Mouse (Mus musculus) neural tube, embryonic 13.5 days (tissue): Measurements from ENCODE around the gene Pafah1b3. TPM values are rescaled to one million over a fixed set of nuclear protein-coding genes. Genes with fewer than 3 reads are reported as not detected.

ENCODE experiments used
- ATAC-seq: fragments of 200-750 bp; cut with Nextera tagmentation; 2 replicates; pipeline ENCODE4 v1.8.0; 2017; ENCODE audit warnings: low read depth, mild to moderate bottlenecking, moderate TSS enrichment, moderate library complexity
- H3K27ac ChIP-seq: fragments of 300-500 bp; sonication (generic); replicated peaks from 2 replicates; pipeline ENCODE4 v1.5.1; 2015; ENCODE audit warnings: moderate library complexity, mild to moderate bottlenecking, inconsistent platforms
- H3K27me3 ChIP-seq: fragments of 300-500 bp; sonication (generic); 2 replicates; pipeline ENCODE4 v1.6.1; 2015; ENCODE audit warnings: mild to moderate bottlenecking, inconsistent platforms
- H3K36me3 ChIP-seq: fragments of 300-500 bp; sonication (generic); 2 replicates; pipeline ENCODE4 v1.6.1; 2015; ENCODE audit warnings: mild to moderate bottlenecking, inconsistent platforms
- H3K4me1 ChIP-seq: fragments of 300-500 bp; sonication (generic); replicated peaks from 2 replicates; pipeline ENCODE4 v1.6.1; 2015; ENCODE audit warnings: inconsistent platforms
- H3K4me2 ChIP-seq: fragments of 300-500 bp; sonication (generic); 2 replicates; pipeline ENCODE4 v1.6.1; 2015; ENCODE audit warnings: inconsistent platforms, mild to moderate bottlenecking, moderate library complexity
- H3K4me3 ChIP-seq: fragments of 300-500 bp; sonication (generic); 2 replicates; pipeline ENCODE4 v1.5.1; 2015; ENCODE audit warnings: mild to moderate bottlenecking, inconsistent platforms
- H3K9ac ChIP-seq: fragments of 300-500 bp; sonication (generic); 2 replicates; pipeline ENCODE4 v1.6.1; 2015; ENCODE audit warnings: moderate library complexity, mild to moderate bottlenecking, inconsistent platforms
- H3K9me3 ChIP-seq: fragments of 300-500 bp; sonication (generic); 2 replicates; pipeline ENCODE4 v1.6.1; 2016; ENCODE audit warnings: inconsistent platforms
- WGBS: fragments of 180-500 bp; shearing (Covaris S2); methylation state at CpG from one replicate; pipeline ENCODE4 v1.1.7; 2015; 5-methylcytosine and 5-hydroxymethylcytosine counted together
- polyA plus RNA-seq: library from polyadenylated mRNA; unstranded; fragments of >200 nt; fragmentation: Nextera tagmentation; extraction: Ambion mirVana; gene quantifications from 2 replicates; pipeline ENCODE4 v1.2.1, GENCODE M21; 2015

The Pafah1b3 gene
- polyA plus RNA-seq, 1 experiment from 2014 or later: 535 TPM

DNA sequence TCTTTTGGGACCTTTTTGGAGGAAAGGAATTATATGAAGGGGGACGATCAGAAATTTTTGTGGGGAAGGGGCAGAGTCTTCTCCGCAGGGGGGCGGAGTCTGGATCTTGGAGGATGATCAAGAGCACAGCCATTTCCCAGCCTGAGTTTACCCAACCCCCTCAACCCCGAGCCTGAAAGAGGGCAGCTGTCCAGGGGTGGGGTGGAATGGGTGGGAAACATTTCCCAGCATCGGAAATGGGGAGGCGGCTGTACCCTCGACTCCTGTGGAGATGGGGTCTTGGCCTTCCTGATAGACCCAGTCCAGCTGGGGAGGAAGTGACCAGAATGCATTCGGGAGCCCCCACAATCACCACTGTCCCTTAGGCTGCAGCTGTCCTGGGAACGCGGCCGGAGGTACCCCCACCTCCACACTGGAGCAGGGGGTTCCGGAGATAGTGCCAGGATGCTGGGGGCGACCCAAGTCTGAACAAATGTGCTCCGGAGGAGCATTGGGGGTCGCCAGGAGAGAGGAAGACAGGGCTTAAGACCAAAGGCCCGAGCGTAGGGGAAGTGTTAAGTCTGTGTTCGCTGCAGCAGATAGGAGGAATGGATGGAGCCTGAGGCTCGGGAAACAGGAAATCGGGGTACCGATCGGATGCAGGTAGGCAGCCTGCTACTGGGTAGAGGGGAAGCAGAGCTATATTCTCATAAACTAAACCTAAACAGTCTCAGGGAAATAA is 46.6 kb downstream of the Pafah1b3 start:
- Histone ChIP-seq H3K4me2 (peak overlapping the region; percentile 99), H3K27ac (peak overlapping the region; percentile 79), H3K36me3 (no peaks in the 10 kb centered on the region), H3K9me3 (no peaks in the 10 kb centered on the region), H3K4me1 (peaks cover 53% of the 10 kb centered on the region), H3K9ac (peak overlapping the region; percentile 84), H3K4me3 (peak overlapping the region; percentile 78), H3K27me3 (no peaks in the 10 kb centered on the region)
- WGBS: 4% methylated on average over 22 of the region's 22 CpGs
- peak; percentile 4; the same call in 1 of the 2 replicates for ATAC-seq

DNA sequence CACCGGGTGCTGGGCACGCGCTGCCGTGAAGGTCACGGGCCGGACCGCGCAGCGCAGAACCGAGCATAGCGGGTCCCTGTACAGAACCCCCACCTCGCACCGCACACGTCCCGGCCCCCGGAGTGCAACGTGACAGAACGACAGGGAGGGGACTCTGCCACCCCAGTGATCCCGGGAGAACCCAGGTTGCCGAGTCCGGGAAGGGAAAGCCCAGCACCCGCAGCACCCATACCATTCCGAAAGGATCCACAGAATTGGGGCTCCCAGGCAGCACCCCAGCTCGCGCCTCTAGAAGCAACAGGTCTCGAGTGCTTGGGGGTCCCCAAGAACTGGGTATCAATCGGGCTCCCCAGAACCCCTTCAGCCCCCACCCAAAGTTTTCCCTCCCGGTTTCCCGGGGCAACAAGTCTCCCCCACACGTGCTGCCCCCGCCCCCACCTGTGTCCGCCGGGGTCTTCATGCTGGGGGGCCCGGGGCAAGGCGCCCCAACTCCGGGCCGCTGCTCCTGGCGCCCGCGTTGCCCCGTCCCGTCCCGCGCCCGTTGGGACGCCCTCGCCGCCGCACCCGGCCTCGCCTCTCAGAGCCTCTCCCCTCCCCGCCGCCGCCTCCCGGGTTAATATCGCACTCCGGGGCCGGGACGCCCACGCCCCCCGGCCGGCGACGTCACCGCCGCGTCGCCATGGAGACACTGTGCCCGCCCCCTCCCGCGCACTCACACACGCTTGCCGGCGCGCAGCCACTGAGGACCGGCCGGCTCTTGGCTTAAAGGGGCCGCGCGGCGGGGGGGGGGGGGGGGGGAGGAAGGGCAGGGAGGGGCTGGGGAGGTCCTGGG is 47.4 kb downstream of the Pafah1b3 start, which contains the start of gene Erf:
Erf (minus strand) TSS at position 621 of the 832 bp plus-strand sequence.
- peaks cover 61% of the 10 kb centered on the region for H3K4me1 ChIP-seq
- H3K27ac ChIP-seq: peak within 1 kb of the TSS; percentile 92
- peak within 1 kb of the TSS; percentile 99 for H3K4me2 ChIP-seq
- no peaks in the 10 kb centered on the region for H3K9me3 ChIP-seq
- peak within 1 kb of the TSS; percentile 84 for H3K9ac ChIP-seq
- no peaks in the 10 kb centered on the region for H3K27me3 ChIP-seq
- WGBS: under 1% methylated on average over 70 of the region's 81 CpGs
- H3K36me3 ChIP-seq: no peaks in the 10 kb centered on the region
- peak within 1 kb of the TSS; percentile 78 for H3K4me3 ChIP-seq
- ATAC-seq: peak; percentile 76

DNA sequence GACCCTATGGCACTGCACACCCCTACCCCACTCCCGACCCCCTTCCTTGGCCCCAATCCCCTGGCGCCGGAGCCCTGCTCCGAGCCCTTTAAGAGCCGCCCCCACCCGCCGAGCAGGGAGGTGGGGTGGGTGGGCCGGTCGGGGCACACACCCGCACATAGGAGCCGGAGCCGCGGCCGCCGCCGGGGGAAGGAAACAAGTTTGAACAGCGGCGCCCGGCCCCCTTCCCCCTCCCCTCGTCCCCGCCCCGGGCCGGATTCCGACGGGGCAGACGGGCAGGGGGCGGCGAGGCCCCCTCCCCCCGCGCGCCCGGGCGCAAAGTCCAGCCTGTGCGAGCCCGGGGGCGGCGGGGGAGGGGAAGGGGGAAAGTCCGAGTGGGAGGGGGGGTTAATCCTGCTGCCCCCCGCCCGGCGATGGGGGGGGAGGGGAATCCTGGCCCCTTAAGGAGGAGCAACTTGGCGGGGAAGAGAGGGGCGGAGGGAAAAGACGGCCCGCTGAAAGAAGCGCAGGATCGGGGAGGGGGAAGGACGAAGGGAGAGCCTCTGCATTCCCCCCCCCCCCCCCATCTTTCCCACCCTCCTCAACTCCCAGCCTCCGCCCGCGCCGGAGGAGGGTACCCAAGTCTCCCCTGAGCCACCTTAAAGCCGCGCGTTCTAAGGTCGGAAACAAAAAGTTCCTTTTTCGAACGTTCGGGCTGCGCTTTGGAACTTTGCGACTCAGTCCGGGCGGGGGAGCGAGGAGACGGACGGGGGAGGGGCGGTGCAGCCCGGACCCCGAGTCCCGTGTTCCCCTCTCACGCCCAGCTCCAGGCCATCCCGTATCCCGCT is 48.3 kb downstream of the Pafah1b3 start:
- peaks cover 8% of the 10 kb centered on the region for H3K36me3 ChIP-seq
- peak; percentile 16 for ATAC-seq
- no peaks in the 10 kb centered on the region for H3K27me3 ChIP-seq
- H3K4me3 ChIP-seq: peak overlapping the region; percentile 78
- peak overlapping the region; percentile 84 for H3K9ac ChIP-seq
- no peaks in the 10 kb centered on the region for H3K9me3 ChIP-seq
- peak overlapping the region; percentile 92 for H3K27ac ChIP-seq
- peak overlapping the region; percentile 99 for H3K4me2 ChIP-seq
- peaks cover 67% of the 10 kb centered on the region for H3K4me1 ChIP-seq
- under 1% methylated on average over 39 of the region's 73 CpGs for WGBS

DNA sequence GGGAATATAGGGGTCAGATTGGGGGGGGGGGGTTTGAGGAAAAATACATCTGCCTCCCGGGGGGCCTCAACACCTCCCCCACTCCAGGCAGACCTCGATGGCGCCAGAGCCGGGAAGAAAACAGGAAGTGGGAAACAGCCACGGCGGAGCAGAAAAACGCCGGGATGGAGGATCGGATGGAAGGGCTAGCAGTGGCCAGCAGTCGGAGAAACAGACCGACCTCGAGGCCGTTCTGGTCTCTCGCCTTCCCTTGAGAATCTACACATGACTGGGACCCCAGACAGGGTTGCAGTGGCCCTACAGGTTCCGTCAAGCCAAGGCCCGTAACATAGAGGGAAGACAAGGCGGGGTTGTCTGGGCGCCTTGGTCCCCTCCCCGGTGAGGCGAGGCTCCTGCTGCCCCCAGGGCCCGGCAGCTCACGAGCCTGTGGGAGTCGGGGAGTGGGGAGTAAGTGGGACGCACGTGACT is 48.9 kb downstream of the Pafah1b3 start:
- under 1% methylated on average over 25 of the region's 25 CpGs for WGBS
- ATAC-seq: peak; percentile 9
- Histone ChIP-seq H3K4me3 (peak overlapping the region; percentile 78), H3K9ac (peak overlapping the region; percentile 84), H3K9me3 (no peaks in the 10 kb centered on the region), H3K27ac (peak overlapping the region; percentile 92), H3K4me2 (peak overlapping the region; percentile 99), H3K4me1 (peaks cover 67% of the 10 kb centered on the region), H3K27me3 (no peaks in the 10 kb centered on the region), H3K36me3 (peaks cover 9% of the 10 kb centered on the region)

DNA sequence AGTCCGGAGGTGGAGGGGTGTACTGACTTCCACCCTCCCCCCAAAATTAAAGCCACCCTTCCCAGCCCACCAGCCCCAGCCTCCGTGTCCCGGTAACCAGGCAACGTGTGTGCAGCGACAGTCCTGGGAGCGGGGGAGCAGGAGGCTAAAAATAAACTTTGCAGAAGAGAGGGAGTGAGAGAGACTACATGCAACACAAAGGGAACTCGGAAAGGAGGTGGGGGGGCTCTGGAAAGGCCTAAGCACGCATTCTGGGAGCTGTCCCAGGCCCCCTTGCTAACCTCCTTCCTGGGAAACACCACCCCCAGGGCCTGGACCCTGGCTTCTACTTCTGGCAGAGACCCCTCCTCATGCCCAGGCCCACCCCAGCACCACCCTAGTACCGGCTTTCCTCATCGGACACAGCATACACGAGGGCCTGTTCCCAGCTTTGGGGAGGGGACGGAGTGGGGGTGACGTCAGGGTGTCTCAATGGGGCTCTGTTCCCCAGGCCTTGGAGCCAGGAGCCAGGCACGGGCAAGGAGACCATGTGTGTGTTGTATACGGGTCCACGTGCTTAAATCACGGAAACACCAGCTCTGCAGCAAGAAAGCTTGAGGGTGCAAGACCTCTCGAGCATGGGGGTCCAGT is 49.7 kb downstream of the Pafah1b3 start:
- WGBS: 3% methylated on average over 18 of the region's 18 CpGs
- Histone ChIP-seq H3K9ac (peak overlapping the region; percentile 84), H3K27me3 (no peaks in the 10 kb centered on the region), H3K4me2 (peak overlapping the region; percentile 99), H3K4me1 (peaks cover 67% of the 10 kb centered on the region), H3K36me3 (peaks cover 12% of the 10 kb centered on the region), H3K9me3 (no peaks in the 10 kb centered on the region), H3K4me3 (peak overlapping the region; percentile 78), H3K27ac (peak overlapping the region; percentile 92)
- peak; percentile 32 for ATAC-seq

DNA sequence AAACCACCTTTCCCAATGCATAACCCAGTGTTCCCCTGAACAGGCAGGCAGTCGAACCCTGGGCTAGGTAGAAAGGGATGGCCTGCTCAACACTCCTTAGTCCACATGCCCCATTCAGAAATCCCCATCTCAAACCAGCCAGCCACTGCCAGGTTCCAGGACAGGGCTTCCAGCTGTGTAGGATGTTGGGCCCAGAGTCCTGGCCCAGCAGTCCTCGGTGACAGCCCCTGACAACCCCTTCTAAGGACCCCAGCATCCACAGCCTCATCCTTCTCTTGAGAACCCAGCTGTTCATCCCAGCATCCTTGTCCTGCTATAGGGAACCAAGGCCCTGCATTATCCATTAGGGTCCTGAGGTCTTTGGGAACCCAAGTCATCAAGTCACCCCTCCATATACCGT is 50.3 kb downstream of the Pafah1b3 start:
- H3K4me1 ChIP-seq: peaks cover 67% of the 10 kb centered on the region
- H3K4me3 ChIP-seq: peak overlapping the region; percentile 78
- H3K9me3 ChIP-seq: no peaks in the 10 kb centered on the region
- no peak for ATAC-seq
- WGBS: 14% methylated on average over 3 of the region's 3 CpGs
- no peaks in the 10 kb centered on the region for H3K27me3 ChIP-seq
- H3K27ac ChIP-seq: peak overlapping the region; percentile 92
- H3K36me3 ChIP-seq: peaks cover 17% of the 10 kb centered on the region
- peak overlapping the region; percentile 84 for H3K9ac ChIP-seq
- H3K4me2 ChIP-seq: peak overlapping the region; percentile 99

DNA sequence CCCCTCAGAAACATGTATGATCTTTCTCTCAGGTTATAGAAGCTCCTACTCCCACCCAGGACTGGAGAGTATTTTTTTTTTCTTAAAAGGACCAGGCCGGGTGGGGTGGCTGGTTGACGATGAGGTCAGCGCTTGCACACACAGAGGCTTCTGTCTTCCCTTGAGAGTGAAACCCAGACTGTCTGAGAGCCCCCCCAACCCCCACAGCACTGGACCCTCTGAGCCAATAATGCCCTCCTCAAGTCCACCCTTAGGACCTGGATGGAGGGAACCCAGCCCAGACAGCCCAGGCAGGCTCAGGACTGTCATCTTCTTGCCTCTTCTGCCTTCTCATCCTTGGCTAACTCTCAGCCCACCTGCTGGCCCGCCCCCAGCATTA is 51.0 kb downstream of the Pafah1b3 start:
- ATAC-seq: no peak
- WGBS: 55% methylated on average over 4 of the region's 4 CpGs

DNA sequence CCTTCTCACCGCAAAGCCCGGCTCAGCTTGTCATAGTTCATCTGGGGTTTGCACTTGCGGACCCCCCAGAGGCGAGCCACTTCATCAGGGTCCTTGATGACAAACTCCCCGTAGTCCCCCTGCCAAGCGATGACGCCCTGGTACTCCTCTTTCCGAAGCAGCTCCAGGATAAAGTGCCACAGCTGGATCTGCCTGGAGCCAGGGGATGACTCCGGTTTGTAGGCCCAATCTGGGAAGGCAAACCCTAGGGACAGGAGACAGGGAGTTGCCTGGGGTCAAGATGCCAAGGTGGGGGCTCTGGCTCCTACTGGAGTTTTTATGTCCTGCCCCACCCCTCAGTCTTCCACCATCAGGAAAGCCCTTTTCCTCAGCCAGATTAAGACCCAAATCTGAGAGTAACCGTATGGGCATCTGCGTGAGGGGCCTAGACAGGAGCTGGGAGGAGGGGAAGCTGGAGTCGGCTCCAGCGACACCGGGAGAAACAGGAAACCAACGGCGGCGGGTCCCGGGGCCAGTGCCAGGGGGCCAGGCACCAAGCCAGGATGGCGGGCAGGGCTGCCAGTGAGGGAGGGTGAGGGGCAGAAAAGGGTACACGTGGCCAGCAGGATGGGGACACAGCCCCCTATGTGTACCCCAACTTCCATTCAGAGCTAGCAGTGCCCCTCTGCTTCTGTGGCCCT is 51.6 kb downstream of the Pafah1b3 start:
- peak overlapping the region; percentile 84 for H3K9ac ChIP-seq
- H3K4me1 ChIP-seq: peaks cover 54% of the 10 kb centered on the region
- H3K4me3 ChIP-seq: peak overlapping the region; percentile 78
- peaks cover 17% of the 10 kb centered on the region for H3K36me3 ChIP-seq
- no peaks in the 10 kb centered on the region for H3K27me3 ChIP-seq
- H3K9me3 ChIP-seq: no peaks in the 10 kb centered on the region
- 58% methylated on average over 20 of the region's 20 CpGs for WGBS
- no peak for ATAC-seq
- peak overlapping the region; percentile 99 for H3K4me2 ChIP-seq
- H3K27ac ChIP-seq: peak overlapping the region; percentile 92

More for the DNA sequence above, 51.0 kb downstream of the Pafah1b3 start:
- no peaks in the 10 kb centered on the region for H3K27me3 ChIP-seq
- peak overlapping the region; percentile 78 for H3K4me3 ChIP-seq
- H3K4me1 ChIP-seq: peaks cover 59% of the 10 kb centered on the region
- peak overlapping the region; percentile 99 for H3K4me2 ChIP-seq
- peaks cover 17% of the 10 kb centered on the region for H3K36me3 ChIP-seq
- H3K9ac ChIP-seq: peak overlapping the region; percentile 84
- H3K9me3 ChIP-seq: no peaks in the 10 kb centered on the region
- peak overlapping the region; percentile 92 for H3K27ac ChIP-seq
